Mouse (Mus musculus): Measurements from ENCODE around the gene Mesp2. TPM values are rescaled to one million over a fixed set of nuclear protein-coding genes. Genes with fewer than 3 reads are reported as not detected.

The Mesp2 gene
- polyA plus RNA-seq, 1 experiment from 2014 or later, result 0.08 TPM

Other genes with a start within 250 kb of the Mesp2 start
- gene Rhcg, start 193.1 kb upstream of the Mesp2 start, polyA plus RNA-seq (2015; fragmentation: Nextera tagmentation; extraction: Ambion mirVana), result 0.09 TPM in 1 of 2 replicates, not detected in the other
- 5.3 and 7.1 TPM in 2 replicates for gene Ticrr, start 150.5 kb upstream of the Mesp2 start, polyA plus RNA-seq (2015; fragmentation: Nextera tagmentation; extraction: Ambion mirVana)
- gene Kif7, start 95.0 kb upstream of the Mesp2 start, polyA plus RNA-seq (2015; fragmentation: Nextera tagmentation; extraction: Ambion mirVana), result 0.35 and 0.41 TPM in 2 replicates
- gene Plin1, start 77.8 kb upstream of the Mesp2 start, polyA plus RNA-seq (2015; fragmentation: Nextera tagmentation; extraction: Ambion mirVana), result not detected in 2 replicates
- gene Pex11a, start 67.6 kb upstream of the Mesp2 start, polyA plus RNA-seq (2015; fragmentation: Nextera tagmentation; extraction: Ambion mirVana), result 1.6 and 1.9 TPM in 2 replicates
- gene Wdr93, start 67.6 kb upstream of the Mesp2 start, polyA plus RNA-seq (2015; fragmentation: Nextera tagmentation; extraction: Ambion mirVana), result 0.08 and 0.12 TPM in 2 replicates
- gene Mesp1, start 16.9 kb upstream of the Mesp2 start, polyA plus RNA-seq (2015; fragmentation: Nextera tagmentation; extraction: Ambion mirVana), result not detected in 2 replicates
- 10.9 and 17.1 TPM in 2 replicates for gene Anpep, start 50.3 kb downstream of the Mesp2 start, polyA plus RNA-seq (2015; fragmentation: Nextera tagmentation; extraction: Ambion mirVana)
- 11.3 and 17.1 TPM in 2 replicates for gene Ap3s2, start 109.9 kb downstream of the Mesp2 start, polyA plus RNA-seq (2015; fragmentation: Nextera tagmentation; extraction: Ambion mirVana)
- 4.1 and 4.7 TPM in 2 replicates for gene Arpin, start 124.6 kb downstream of the Mesp2 start, polyA plus RNA-seq (2015; fragmentation: Nextera tagmentation; extraction: Ambion mirVana)
- 3.9 and 5.2 TPM in 2 replicates for gene Zfp710, start 214.1 kb downstream of the Mesp2 start, polyA plus RNA-seq (2015; fragmentation: Nextera tagmentation; extraction: Ambion mirVana)

Data from liver, embryonic 13.5 days (tissue).